Mouse (Mus musculus) lung, postnatal 0 days (tissue): Measurements from ENCODE around the gene Rap1gds1.

Experiments
- CTCF ChIP-seq: IDR thresholded peaks from 2 replicates; pipeline ENCODE4 v1.5.1; 2016; ENCODE audit warnings: antibody characterized with exemption, mild to moderate bottlenecking
- EP300 ChIP-seq: IDR thresholded peaks from 2 replicates; pipeline ENCODE4 v1.6.1; 2016; ENCODE audit warnings: antibody characterized with exemption, mild to moderate bottlenecking, control low read depth

DNA sequence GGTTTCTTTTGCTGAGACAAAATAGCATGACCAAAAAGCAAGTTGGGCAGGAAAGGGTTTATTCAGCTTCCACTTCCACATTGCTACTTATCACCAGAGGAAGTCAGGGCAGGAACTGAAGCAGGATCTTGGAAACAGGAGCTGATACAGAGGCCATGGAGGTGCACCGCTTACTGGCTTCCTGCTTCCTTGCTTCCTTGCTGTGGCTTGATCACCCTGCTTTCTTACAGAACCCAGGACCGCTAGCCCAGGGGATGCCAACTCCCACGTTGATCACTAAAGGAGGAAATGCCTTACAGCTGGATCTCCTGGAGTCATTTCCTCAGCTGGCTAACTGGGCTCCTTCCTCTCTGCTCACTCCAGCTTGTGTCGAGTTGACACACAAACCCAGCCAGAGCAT, 197.3 kb downstream of the Rap1gds1 start:
- TF ChIP-seq CTCF (no peak), EP300 (no peak)
